Mouse (Mus musculus) B cell, adult 62 days (primary cell): Measurements from ENCODE around the gene Lrrc43. TPM values are rescaled to one million over a fixed set of nuclear protein-coding genes. Genes with fewer than 3 reads are reported as not detected.

Experiments used
- total RNA-seq: library from RNA; stranded (reverse); gene quantifications from 4 replicates; pipeline ENCODE4 v1.2.4, GENCODE M21; 2023

Lrrc43 gene
- total RNA-seq = not detected in 4 replicates

DNA sequence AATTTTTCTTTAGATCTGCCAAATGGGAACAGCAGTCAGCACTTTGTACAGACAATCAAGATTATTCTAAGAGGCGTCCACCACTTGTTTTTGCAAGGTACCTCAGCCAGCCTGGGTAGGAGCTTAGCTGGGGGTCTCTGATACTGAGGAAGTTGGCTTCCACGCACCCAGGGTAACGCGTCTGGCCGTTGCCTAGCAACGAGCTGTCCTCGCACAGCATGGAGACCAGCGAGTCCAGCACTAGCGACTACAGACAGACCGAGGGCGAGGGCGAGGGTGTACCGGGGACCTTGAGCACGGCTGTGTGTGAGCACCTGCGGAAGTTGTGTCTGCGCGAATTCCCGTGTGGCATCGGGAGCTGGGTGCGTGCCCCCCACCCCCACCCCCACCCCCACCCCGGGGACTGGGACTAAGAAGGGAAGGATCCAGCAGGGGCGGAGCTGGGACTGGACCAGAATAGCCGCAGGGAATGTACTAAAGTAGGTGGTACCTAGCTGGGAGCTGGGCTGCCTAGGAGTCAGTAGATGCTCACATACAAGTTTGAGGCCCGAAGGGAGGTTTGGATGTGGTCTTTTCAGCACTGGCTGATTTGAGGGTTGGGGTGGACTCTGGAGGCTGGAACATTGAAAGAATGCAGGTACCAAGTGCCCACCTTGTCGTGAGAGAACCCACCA, at the start of gene Lrrc43, which contains the start of gene Il31:
TSS of gene Lrrc43 (plus strand) at position 194 of the 674 bp plus-strand sequence.
TSS of gene Il31 (minus strand) at position 378 of the 674 bp plus-strand sequence.

DNA sequence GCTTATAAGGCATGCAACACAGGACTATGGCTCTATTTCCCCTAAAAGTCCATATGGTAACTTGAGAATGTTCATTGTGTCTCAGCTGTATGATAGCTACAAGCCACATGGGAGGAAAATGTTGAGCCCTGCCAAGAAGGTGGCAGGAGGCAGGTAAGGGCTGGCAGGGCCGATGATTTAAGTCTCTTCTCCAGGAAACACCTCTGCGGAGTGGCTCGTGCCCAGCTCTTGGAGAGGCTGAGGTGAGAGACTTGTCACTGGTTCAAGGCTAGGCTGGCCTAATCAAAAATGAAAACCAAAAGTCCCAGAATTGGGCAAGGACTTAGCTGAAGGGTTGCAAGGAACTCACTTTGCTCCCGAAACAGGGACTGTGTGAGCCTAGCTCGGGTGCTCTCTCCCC, 21.1 kb downstream of the Lrrc43 start, which contains the start of gene B3gnt4:
TSS of gene B3gnt4 (plus strand) at position 301 of the 400 bp plus-strand sequence.

GRCm38 (mm10) chr5:123523692-123524392, 34.7 kb downstream of the Lrrc43 start, which contains the start of gene Diablo:
TSS of gene Diablo (minus strand) at chr5:123524176.

DNA sequence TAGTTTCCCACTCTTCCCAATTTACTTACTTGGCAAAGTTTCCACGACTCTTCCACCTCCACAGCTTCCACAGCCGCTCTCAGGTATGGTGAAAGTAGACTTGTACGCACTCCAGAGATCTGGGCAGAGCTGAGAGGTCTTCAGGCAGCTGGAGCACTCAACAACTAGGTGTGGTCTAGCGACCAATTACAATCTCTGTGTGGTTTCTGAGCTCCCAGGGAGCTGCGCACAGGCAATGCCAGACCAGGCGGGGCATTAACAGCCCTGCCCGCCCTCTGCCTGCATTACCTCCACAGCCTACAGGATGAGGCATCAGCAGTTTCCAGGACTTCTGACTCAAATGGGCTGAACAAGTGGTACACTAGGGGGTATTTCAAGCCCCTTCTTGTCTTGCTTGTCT, 36.2 kb downstream of the Lrrc43 start, which contains the start of gene Gm49027:
TSS of gene Gm49027 (minus strand) at position 208 of the 400 bp plus-strand sequence.

Other genes starting within 250 kb of the Lrrc43 start
- gene Wdr66, start 237.2 kb upstream of the Lrrc43 start, total RNA-seq = 1.2 to 2.0 TPM (median 1.7 TPM) in 4 replicates
- gene Bcl7a, start 145.5 kb upstream of the Lrrc43 start, total RNA-seq = 53.7 to 55.1 TPM (median 54.6 TPM) in 4 replicates
- gene Mlxip, start 94.5 kb upstream of the Lrrc43 start, total RNA-seq = 131 to 140 TPM (median 134 TPM) in 4 replicates
- gene Il31, start 184 bp downstream of the Lrrc43 start, total RNA-seq = not detected in 4 replicates
- gene B3gnt4, start 21.2 kb downstream of the Lrrc43 start, total RNA-seq = not detected in 4 replicates
- gene Diablo, start 34.9 kb downstream of the Lrrc43 start, total RNA-seq = 63.2 to 72.6 TPM (median 68.3 TPM) in 4 replicates
- gene Gm49027, start 36.2 kb downstream of the Lrrc43 start, total RNA-seq = 3.9 to 9.7 TPM (median 5.4 TPM) in 4 replicates
- 46.7 to 56.8 TPM (median 52.6 TPM) in 4 replicates for gene Vps33a, start 83.7 kb downstream of the Lrrc43 start, total RNA-seq
- 24.8 to 28.9 TPM (median 25.7 TPM) in 4 replicates for gene Clip1, start 195.3 kb downstream of the Lrrc43 start, total RNA-seq
- 73.5 to 83.3 TPM (median 77.5 TPM) in 4 replicates for gene Zcchc8, start 231.8 kb downstream of the Lrrc43 start, total RNA-seq